Mouse (Mus musculus): ENCODE data around the gene Gm3159.
"Not testable (repeated sequence)": the region's sequence is repeated elsewhere in the genome, so short reads cannot be mapped to it uniquely, and the experiment has no call there.

Gene Gm3159

DNA sequence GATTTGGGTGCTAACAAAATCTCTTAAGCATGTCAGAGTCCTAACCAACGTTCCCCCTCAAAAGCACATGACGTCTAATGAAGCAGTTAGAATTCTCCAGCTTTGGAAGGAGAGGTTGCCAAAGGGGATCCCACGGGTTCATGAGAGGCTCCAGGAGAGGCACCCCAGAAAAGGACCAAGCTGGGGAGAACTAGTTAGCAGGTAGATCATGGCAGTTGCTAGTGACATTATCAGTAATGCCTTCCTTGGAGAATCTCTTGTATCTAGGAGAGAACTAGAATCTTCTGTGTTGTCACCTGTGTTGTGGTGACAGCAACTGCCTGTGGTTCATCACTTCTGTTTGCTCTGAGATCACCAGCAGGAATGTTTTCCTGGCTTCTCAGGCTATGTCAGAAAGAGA lies at the start of gene Gm3159:
TSS of gene Gm3159 (plus strand) at position 301 of the 400 bp plus-strand sequence.
- DNase-seq: not testable (repeated sequence)

GRCm38 (mm10) chr14:4368991-4369390 lies 28.3 kb upstream of the Gm3159 start:
- DNase-seq: not testable (repeated sequence)

DNA sequence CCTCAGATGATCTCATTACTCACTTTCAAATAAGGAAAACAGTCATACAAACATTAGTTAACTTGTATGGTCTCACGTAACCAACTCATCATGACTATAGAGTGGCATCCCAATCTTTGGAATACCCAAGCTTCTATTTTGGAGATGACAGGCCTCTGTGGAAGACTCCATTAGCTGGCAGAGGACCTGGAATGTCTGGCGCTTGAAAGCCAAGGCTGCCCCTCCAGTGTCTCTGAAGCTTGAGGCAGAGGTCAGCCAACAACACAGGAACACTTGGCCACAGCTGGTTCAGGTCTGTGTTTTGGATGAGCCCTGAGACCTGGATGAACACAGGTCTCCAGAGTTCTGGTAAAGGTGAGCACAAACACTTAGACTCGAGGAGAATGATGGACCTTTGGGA lies 27.6 kb upstream of the Gm3159 start:
- not testable (repeated sequence) for DNase-seq

DNA sequence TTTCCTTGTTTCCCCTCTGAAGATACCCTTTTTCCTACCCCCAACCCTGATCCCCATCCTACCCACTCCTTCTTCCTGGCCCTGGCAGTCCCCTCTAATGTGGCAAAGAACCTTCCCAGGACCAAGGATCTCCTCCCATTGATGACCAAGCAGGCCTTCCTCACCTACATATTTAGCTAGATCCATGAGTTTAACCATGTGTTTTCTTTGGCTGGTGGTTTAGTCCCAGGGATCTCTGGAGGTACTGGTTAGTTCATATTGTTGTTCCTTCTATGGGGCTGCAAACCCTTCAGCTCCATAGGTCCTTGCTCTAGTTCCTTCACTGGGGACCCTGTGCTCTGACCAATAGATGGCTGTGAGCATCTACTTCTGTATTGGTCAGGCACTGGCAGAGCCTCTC lies 19.5 kb upstream of the Gm3159 start:
- not testable (repeated sequence) for DNase-seq

- DNase-seq: not testable (repeated sequence)
These were observed 11.7 kb upstream of the Gm3159 start for GRCm38 (mm10) chr14:4385606-4386005.

DNA sequence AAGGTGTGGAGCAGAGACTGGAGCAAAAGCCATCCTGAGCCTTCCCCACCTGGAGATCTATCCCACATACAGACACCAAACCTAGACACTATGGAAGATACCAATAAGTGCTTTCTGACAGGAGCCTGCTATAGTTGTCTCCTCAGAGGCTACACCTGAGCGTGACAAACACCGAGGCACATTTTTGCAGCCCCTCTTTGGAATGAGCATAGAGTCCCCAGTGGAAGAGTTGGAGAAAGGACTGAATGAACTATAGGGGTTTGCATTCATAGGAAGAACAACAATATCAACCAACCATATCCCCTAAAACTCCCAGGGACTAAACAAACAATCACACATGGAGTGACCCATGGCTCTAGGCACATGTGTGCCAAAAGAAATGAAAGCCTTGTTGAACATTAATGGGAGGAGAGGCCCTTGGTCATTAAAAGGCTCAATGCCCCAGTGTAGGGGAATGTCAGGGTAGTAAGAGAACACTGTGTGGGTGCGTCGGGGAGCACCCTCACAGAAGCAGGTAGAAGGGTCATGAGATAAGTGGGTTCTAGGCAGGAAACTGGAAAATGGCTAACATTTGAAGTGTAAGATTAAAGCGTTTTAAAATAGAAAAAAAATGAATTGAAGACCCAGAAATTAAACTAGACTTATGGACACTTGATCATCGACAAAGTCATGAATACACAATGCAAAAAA lies 4.3 kb upstream of the Gm3159 start:
- not testable (repeated sequence) for DNase-seq

DNA sequence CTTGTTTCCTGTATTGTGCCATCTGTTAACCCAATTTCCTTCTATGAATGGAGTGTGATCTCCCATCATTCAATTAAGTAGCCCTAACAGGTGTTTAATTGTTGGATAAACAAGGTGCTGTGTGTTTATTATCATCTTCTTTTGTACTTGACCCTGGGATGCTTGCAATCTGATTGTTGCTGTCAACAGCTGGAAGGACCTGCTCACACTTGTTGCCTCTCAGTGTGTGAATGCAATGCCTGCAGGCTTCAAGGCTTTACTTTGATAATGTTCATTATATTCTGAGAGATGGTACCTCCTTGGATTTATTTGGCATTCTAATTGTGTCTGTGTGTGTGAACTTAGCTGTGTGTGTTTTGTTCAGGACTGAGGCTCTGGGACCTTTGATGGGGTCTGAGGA lies 1.3 kb downstream of the Gm3159 start:
- DNase-seq: not testable (repeated sequence)

- not testable (repeated sequence) for DNase-seq
These were observed 2.9 kb downstream of the Gm3159 start for GRCm38 (mm10) chr14:4400115-4400789.

GRCm38 (mm10) chr14:4401245-4401644 lies 3.9 kb downstream of the Gm3159 start:
- not testable (repeated sequence) for DNase-seq

DNA sequence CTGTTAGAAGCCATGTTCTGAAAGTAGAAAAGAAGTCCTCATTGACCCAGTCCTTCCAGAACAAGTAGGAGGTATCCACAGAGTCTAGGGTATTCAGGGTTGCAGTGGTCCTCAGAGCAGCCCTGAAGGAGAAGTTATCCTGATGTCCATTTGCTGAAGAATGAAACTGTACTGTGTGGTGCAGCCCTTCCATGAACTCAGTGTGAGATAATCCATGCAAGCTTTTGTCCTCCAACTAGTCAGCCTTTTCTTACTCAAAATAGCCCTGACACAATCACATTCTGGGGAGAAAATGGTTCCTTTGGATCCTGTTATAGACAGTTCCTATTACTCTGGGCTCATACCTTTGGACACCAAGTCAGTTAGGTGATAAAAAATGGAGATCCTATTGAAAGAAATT lies 6.5 kb downstream of the Gm3159 start:
- DNase-seq: not testable (repeated sequence)

GRCm38 (mm10) chr14:4409939-4410338 lies 12.6 kb downstream of the Gm3159 start:
- not testable (repeated sequence) for DNase-seq

DNA sequence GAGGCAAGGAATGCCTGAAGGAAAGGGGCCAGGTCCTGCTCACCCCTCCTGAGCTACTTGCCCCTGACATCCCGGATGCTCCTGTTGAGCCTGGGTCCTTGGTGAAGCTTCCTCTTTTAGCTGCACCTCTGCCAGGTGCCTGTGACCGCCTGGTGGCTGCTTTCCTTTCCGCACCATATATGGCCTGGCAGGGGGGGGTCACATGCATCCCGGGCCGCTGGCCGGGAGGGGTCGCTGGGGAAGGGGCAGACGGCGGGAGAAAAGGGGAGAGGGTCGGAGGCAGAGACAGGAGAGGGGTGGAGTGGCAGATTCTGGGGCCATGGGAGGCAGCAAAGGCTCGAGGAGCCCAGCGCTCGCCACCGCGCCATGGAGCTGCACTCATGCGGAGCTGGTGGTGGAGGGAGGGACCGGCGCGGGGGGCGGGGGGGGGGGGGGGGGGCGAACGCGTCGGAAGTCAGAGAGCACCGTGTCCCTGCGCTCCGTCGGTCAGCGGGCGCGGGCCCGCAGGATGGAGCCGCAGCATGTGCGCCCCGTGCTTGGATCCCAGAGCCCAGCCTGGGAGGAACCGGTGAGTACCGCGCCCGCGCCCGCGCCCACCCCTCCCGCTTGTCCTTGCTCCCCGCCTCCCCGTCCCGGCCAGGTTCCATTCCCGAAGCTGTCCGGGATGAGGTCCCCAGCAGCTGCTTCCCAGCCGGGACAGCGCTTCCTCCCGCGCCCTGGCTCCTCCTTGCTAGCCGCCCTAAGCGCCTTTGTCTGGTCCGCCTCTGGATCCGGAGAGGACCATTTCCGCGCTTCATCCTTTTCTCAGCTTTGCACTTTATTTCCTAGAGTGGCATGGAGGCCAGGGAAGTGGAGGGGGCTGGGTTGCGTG lies 17.9 kb downstream of the Gm3159 start, which contains the start of gene Gm3164:
TSS of gene Gm3164 (plus strand) at position 484 of the 871 bp plus-strand sequence.
- not testable (repeated sequence) for DNase-seq

- not testable (repeated sequence) for DNase-seq
These were observed 33.4 kb downstream of the Gm3159 start, which contains the start of gene Gm3173 for GRCm38 (mm10) chr14:4430692-4431091. TSS of gene Gm3173 (plus strand) at chr14:4430992.

Measured in cerebellum, adult 11 months (tissue).